Mouse (Mus musculus): ENCODE results near the gene Ddc. TPM values are rescaled to one million over a fixed set of nuclear protein-coding genes. Genes with fewer than 3 reads are reported as not detected.

Gene Ddc
- total and polyA plus RNA-seq, 3 experiments, result 0.13 to 3.0 TPM; not detected in 1

GRCm38 (mm10) chr11:11934808-11935207, 36.9 kb upstream of the Ddc start:
- no peak for TF ChIP-seq POLR2AphosphoS5 (IDR thresholded peaks at IDR 0.05; ENCODE audit: insufficient replicate concordance, low read depth, low read length)
- no peak for TF ChIP-seq TAL1 (conservative IDR thresholded peaks at IDR 0.05; ENCODE audit: low read depth, low read length)
- TF ChIP-seq GATA2 (IDR thresholded peaks at IDR 0.05; ENCODE audit: borderline replicate concordance, low read depth, low read length), result no peak
- no peak for TF ChIP-seq CTCF (IDR thresholded peaks at IDR 0.05; ENCODE audit: low read depth, low read length)
- TF ChIP-seq GATA1 (IDR thresholded peaks at IDR 0.05; ENCODE audit: borderline replicate concordance, low read length), result no peak
- H3K36me3 ChIP-seq (replicated peaks), result no peaks in the 10 kb centered on the region

DNA sequence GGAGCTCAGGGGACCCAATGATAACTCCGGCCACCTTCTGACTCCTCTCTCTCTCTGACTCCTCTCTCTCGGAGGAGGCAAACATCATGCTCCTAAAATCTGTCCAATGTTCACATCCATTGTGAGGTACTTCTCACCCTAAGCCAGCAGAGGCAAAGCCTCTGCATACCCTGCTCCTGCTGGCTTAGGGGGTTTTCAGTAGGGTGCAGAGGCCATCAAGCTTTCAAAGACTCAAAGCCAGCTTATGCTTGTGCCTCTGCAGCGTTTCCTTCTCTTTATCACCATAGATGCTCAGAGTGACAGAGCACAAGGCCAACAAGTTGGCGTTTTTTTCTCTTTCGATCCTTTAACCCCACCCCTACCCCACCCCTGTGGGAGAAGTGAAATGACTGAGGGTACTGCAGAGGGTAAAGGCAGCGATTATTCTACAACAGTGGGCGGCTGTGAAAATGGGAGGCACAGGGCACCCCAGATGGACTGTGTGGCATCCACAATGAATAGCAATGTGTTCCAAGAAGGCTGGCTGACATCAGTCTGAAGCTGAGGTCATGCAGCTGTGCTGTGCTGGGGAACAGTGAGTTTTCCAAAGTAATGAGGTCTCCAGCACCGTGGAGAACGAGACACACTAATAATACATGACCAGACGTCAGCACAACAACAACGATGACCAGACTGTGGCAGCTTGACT, 34.3 kb upstream of the Ddc start:
- DNase-seq (ENCODE audit: low spot score), result no peak
- TF ChIP-seq CTCF (IDR thresholded peaks at IDR 0.05; ENCODE audit: low read depth, low read length), result no peak
- no peak for TF ChIP-seq TAL1 (conservative IDR thresholded peaks at IDR 0.05; ENCODE audit: low read depth, low read length)
- TF ChIP-seq POLR2AphosphoS5 (IDR thresholded peaks at IDR 0.05; ENCODE audit: insufficient replicate concordance, low read depth, low read length), result no peak
- TF ChIP-seq GATA1 (IDR thresholded peaks at IDR 0.05; ENCODE audit: borderline replicate concordance, low read length), result no peak
- no peak for TF ChIP-seq GATA2 (IDR thresholded peaks at IDR 0.05; ENCODE audit: borderline replicate concordance, low read depth, low read length)
- peaks cover 3% of the 10 kb centered on the region; the same call in 1 of the 2 replicates for H3K4me1 ChIP-seq (ENCODE audit: insufficient read depth, low read depth, low read length)
- no peaks in the 10 kb centered on the region for H3K36me3 ChIP-seq (replicated peaks)
- no peak for ATAC-seq (ENCODE audit: extremely low read depth, insufficient number of reproducible peaks, low FRiP score, poor library complexity, severe bottlenecking)
- peaks cover 80% of the 10 kb centered on the region for H3K27me3 ChIP-seq (ENCODE audit: insufficient read depth, low read length)
- H3K9me3 ChIP-seq (replicated peaks), result no peaks in the 10 kb centered on the region
- no peak overlapping the region for H3K4me3 ChIP-seq (ENCODE audit: low read depth, low read length)

More at GRCm38 (mm10) chr11:11934808-11935207, 36.9 kb upstream of the Ddc start:
- Histone ChIP-seq H3K4me3 (ENCODE audit: low read depth, low read length) (no peak overlapping the region), H3K27me3 (ENCODE audit: insufficient read depth, low read length) (peaks cover 76% of the 10 kb centered on the region), H3K4me1 (ENCODE audit: insufficient read depth, low read depth, low read length) (peaks cover 7% of the 10 kb centered on the region; the same call in 1 of the 2 replicates), H3K9me3 (replicated peaks) (no peaks in the 10 kb centered on the region)
- DNase-seq (ENCODE audit: low spot score), result no peak
- ATAC-seq (ENCODE audit: extremely low read depth, insufficient number of reproducible peaks, low FRiP score, poor library complexity, severe bottlenecking), result no peak

DNA sequence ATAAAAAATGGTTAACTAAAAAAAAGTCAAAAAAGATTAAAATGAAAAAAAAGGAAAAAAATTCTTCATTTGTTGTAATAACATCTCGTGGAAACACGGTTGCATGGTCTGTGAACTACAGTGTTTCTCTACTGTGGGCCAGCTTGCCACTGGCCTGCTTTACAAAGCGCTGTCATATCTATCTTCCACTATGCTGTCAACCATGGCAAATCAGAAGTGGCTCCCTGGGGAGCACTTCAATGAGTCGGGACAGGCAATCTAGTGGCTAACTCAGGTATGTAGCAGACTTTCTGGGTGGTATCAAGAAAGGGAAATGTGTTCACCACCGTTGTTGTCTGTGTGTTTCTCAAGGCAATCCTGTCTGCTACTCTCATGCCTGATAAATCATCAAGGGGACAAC, 33.7 kb upstream of the Ddc start:
- ATAC-seq (ENCODE audit: extremely low read depth, insufficient number of reproducible peaks, low FRiP score, poor library complexity, severe bottlenecking) (no peak), DNase-seq (ENCODE audit: low spot score) (no peak)
- peaks cover 80% of the 10 kb centered on the region for H3K27me3 ChIP-seq (ENCODE audit: insufficient read depth, low read length)
- H3K9me3 ChIP-seq (replicated peaks), result no peaks in the 10 kb centered on the region
- H3K36me3 ChIP-seq (replicated peaks), result no peaks in the 10 kb centered on the region
- TF ChIP-seq CTCF (IDR thresholded peaks at IDR 0.05; ENCODE audit: low read depth, low read length) (no peak), TAL1 (conservative IDR thresholded peaks at IDR 0.05; ENCODE audit: low read depth, low read length) (no peak), GATA2 (IDR thresholded peaks at IDR 0.05; ENCODE audit: borderline replicate concordance, low read depth, low read length) (no peak), POLR2AphosphoS5 (IDR thresholded peaks at IDR 0.05; ENCODE audit: insufficient replicate concordance, low read depth, low read length) (no peak), GATA1 (IDR thresholded peaks at IDR 0.05; ENCODE audit: borderline replicate concordance, low read length) (no peak)
- peaks cover 3% of the 10 kb centered on the region; the same call in 1 of the 2 replicates for H3K4me1 ChIP-seq (ENCODE audit: insufficient read depth, low read depth, low read length)
- H3K4me3 ChIP-seq (ENCODE audit: low read depth, low read length), result no peak overlapping the region

- H3K4me1 ChIP-seq (ENCODE audit: insufficient read depth, low read depth, low read length), result peaks cover 3% of the 10 kb centered on the region; the same call in 1 of the 2 replicates
- H3K9me3 ChIP-seq (replicated peaks), result no peaks in the 10 kb centered on the region
- H3K4me3 ChIP-seq (ENCODE audit: low read depth, low read length), result no peak overlapping the region
- peaks cover 83% of the 10 kb centered on the region for H3K27me3 ChIP-seq (ENCODE audit: insufficient read depth, low read length)
- no peak for TF ChIP-seq POLR2AphosphoS5 (IDR thresholded peaks at IDR 0.05; ENCODE audit: insufficient replicate concordance, low read depth, low read length)
- TF ChIP-seq GATA1 (IDR thresholded peaks at IDR 0.05; ENCODE audit: borderline replicate concordance, low read length), result no peak
- TF ChIP-seq GATA2 (IDR thresholded peaks at IDR 0.05; ENCODE audit: borderline replicate concordance, low read depth, low read length), result no peak
- no peak for TF ChIP-seq CTCF (IDR thresholded peaks at IDR 0.05; ENCODE audit: low read depth, low read length)
- no peak for TF ChIP-seq TAL1 (conservative IDR thresholded peaks at IDR 0.05; ENCODE audit: low read depth, low read length)
- ATAC-seq (ENCODE audit: extremely low read depth, insufficient number of reproducible peaks, low FRiP score, poor library complexity, severe bottlenecking) (no peak), DNase-seq (ENCODE audit: low spot score) (no peak)
- no peaks in the 10 kb centered on the region for H3K36me3 ChIP-seq (replicated peaks)
These were observed 32.6 kb upstream of the Ddc start for GRCm38 (mm10) chr11:11930527-11930926.

- ATAC-seq (ENCODE audit: extremely low read depth, insufficient number of reproducible peaks, low FRiP score, poor library complexity, severe bottlenecking) (no peak), DNase-seq (ENCODE audit: low spot score) (no peak)
- Histone ChIP-seq H3K9me3 (replicated peaks) (no peaks in the 10 kb centered on the region), H3K4me1 (ENCODE audit: insufficient read depth, low read depth, low read length) (peaks cover 7% of the 10 kb centered on the region), H3K36me3 (replicated peaks) (no peaks in the 10 kb centered on the region), H3K4me3 (ENCODE audit: low read depth, low read length) (no peak overlapping the region), H3K27me3 (ENCODE audit: insufficient read depth, low read length) (peaks cover 80% of the 10 kb centered on the region)
- TF ChIP-seq GATA1 (IDR thresholded peaks at IDR 0.05; ENCODE audit: borderline replicate concordance, low read length) (no peak), GATA2 (IDR thresholded peaks at IDR 0.05; ENCODE audit: borderline replicate concordance, low read depth, low read length) (no peak), CTCF (IDR thresholded peaks at IDR 0.05; ENCODE audit: low read depth, low read length) (no peak), TAL1 (conservative IDR thresholded peaks at IDR 0.05; ENCODE audit: low read depth, low read length) (no peak)
These were observed 31.1 kb upstream of the Ddc start for GRCm38 (mm10) chr11:11929059-11929458.

- peaks cover 78% of the 10 kb centered on the region for H3K27me3 ChIP-seq (ENCODE audit: insufficient read depth, low read length)
- H3K36me3 ChIP-seq (replicated peaks), result no peaks in the 10 kb centered on the region
- H3K4me3 ChIP-seq (ENCODE audit: low read depth, low read length), result no peak overlapping the region
- H3K9me3 ChIP-seq (replicated peaks), result no peaks in the 10 kb centered on the region
- ATAC-seq (ENCODE audit: extremely low read depth, insufficient number of reproducible peaks, low FRiP score, poor library complexity, severe bottlenecking) (no peak), DNase-seq (ENCODE audit: low spot score) (no peak)
- H3K4me1 ChIP-seq (ENCODE audit: insufficient read depth, low read depth, low read length), result peaks cover 9% of the 10 kb centered on the region
- TF ChIP-seq POLR2AphosphoS5 (IDR thresholded peaks at IDR 0.05; ENCODE audit: insufficient replicate concordance, low read depth, low read length) (no peak), GATA2 (IDR thresholded peaks at IDR 0.05; ENCODE audit: borderline replicate concordance, low read depth, low read length) (no peak), TAL1 (conservative IDR thresholded peaks at IDR 0.05; ENCODE audit: low read depth, low read length) (no peak), CTCF (IDR thresholded peaks at IDR 0.05; ENCODE audit: low read depth, low read length) (no peak), GATA1 (IDR thresholded peaks at IDR 0.05; ENCODE audit: borderline replicate concordance, low read length) (no peak)
These were observed 30.6 kb upstream of the Ddc start for GRCm38 (mm10) chr11:11928586-11928985.
